Mouse (Mus musculus) stomach, embryonic 14.5 days (tissue): ENCODE measurements at regions not wholly inside any gene's neighbourhood (a gene's known extent, or its start where the extent isn't known, plus 50 kb on each side); places are given as distances from the start of the nearest gene placed in this dataset.
"Not testable (repeated sequence)": the region's sequence is repeated elsewhere in the genome, so short reads cannot be mapped to it uniquely, and the experiment has no call there.

Source experiments
- ATAC-seq: fragments of 200-750 bp; cut with Nextera tagmentation; 2 replicates; pipeline ENCODE4 v1.8.0; 2017; ENCODE audit warnings: low read depth, moderate TSS enrichment; ENCODE audit not compliant: insufficient number of reproducible peaks, insufficient read depth, low FRiP score
- H3K27ac ChIP-seq: fragments of 300-500 bp; sonication (generic); 2 replicates; pipeline ENCODE4 v1.5.1; 2014; ENCODE audit warnings: mild to moderate bottlenecking, low read length, moderate library complexity, mixed read lengths
- H3K27me3 ChIP-seq: fragments of 300-500 bp; sonication (generic); 2 replicates; pipeline ENCODE4 v1.6.1; 2014; ENCODE audit warnings: low read length, control low read depth, mixed read lengths; ENCODE audit not compliant: control insufficient read depth, insufficient read depth
- H3K36me3 ChIP-seq: fragments of 300-500 bp; sonication (generic); 2 replicates; pipeline ENCODE4 v1.6.1; 2014; ENCODE audit warnings: mild to moderate bottlenecking, control low read depth, low read length, moderate library complexity, mixed read lengths; ENCODE audit not compliant: control insufficient read depth, insufficient read depth
- H3K4me1 ChIP-seq: fragments of 300-500 bp; sonication (generic); 2 replicates; pipeline ENCODE4 v1.6.1; 2014; ENCODE audit warnings: low read length, control low read depth, mixed read lengths; ENCODE audit not compliant: control insufficient read depth, insufficient read depth
- H3K4me2 ChIP-seq: fragments of 300-500 bp; sonication (generic); replicated peaks from 2 replicates; pipeline ENCODE4 v1.6.1; 2014; ENCODE audit warnings: low read depth, low read length, control low read depth
- H3K4me3 ChIP-seq: fragments of 300-500 bp; sonication (generic); 2 replicates; pipeline ENCODE4 v1.5.1; 2014; ENCODE audit warnings: low read depth, low read length, control low read depth
- H3K9ac ChIP-seq: fragments of 300-500 bp; sonication (generic); replicated peaks from 2 replicates; pipeline ENCODE4 v1.6.1; 2014; ENCODE audit warnings: low read depth, mild to moderate bottlenecking, control low read depth, low read length, moderate library complexity, mixed read lengths
- H3K9me3 ChIP-seq: fragments of 300-500 bp; sonication (generic); 2 replicates; pipeline ENCODE4 v1.6.1; 2016; ENCODE audit warnings: low read depth, low read length, control low read depth; ENCODE audit not compliant: control insufficient read depth
- WGBS: fragments of 180-500 bp; shearing (Covaris S2); extraction: QIAGEN DNeasy Blood & Tissue Kit; methylation state at CpG from one replicate; pipeline ENCODE4 v1.1.7; 2014; 5-methylcytosine and 5-hydroxymethylcytosine counted together

DNA sequence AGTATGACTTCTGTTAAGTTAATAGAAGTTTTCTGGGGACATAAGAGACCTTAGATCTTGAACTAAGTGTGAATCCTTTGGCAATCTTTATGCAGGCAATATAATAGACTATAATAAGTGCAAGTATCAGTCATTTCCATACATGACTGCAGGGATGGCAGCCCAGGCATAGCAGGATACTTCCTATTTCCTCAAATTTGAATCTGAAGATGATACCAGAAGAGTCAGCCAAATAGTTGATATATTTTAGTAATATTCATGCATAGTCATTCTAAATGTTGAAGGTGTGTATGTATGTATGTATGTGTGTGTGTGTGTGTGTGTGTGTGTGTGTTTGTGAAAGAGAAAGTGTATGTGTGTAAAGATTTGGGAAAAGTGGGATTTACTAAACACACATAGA is 64.3 kb downstream of the Prl2c2 start:
- not testable (repeated sequence) for H3K4me1 ChIP-seq, H3K9me3 ChIP-seq, H3K4me3 ChIP-seq, H3K36me3 ChIP-seq, ATAC-seq, H3K9ac ChIP-seq, H3K4me2 ChIP-seq, H3K27ac ChIP-seq, H3K27me3 ChIP-seq

DNA sequence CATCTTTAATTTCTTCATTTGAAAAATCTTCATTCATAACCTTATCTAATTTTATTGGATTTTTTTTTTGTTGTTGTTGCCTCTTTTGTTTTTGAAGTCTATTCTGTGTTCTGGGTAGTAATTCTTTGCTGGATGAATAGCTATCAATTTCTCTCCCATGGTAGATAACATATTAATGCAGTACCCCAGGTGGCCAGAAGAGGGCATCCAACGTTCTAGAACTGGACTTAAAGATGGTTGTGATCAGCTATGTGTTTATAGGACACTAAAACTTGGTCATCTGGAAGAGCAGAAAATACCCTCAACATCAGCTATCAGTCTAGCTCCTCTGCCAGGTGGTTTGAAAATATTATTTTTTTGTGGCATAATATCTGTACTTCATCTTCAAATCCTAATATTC is 70.1 kb downstream of the Prl2c2 start:
- H3K4me3 ChIP-seq: not testable (repeated sequence)

DNA sequence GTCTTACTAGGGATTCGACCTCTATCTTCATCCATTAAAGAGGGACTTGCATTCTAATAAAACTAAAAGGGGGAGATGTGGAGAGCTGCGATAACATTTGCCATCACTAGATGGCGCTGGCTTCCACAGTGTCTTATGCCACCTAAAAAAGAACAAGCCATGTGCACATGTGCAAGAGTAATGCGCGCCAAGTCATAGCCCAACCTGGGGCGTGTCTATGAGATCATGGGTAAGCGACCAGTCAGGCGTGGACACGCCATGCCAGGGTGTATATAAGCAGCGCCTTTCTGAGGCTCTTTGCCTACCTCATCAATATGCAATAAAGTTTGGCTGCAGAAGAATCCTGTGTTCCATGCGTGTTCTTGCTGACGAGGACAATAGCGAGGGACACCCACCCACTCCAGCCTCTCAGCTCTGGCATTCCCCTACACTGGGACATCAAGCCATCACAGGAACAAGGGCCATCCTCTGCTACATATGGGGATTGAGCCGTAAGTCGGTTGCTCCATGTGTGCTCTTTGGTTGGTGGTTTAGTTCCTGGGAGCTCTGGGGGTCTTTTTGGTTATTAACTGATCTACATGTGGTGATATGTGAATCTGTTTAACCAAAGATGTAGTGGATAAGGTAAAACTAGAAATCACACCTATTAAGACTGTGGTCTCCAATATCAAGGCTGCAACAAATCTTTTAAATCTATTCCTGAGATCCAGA is 73.1 kb downstream of the Prl2c2 start:
- H3K9me3 ChIP-seq: peaks cover 49% of the 10 kb centered on the region
- not testable (repeated sequence) for H3K9ac ChIP-seq, ATAC-seq, H3K27me3 ChIP-seq, H3K36me3 ChIP-seq, H3K27ac ChIP-seq, H3K4me3 ChIP-seq, H3K4me2 ChIP-seq, H3K4me1 ChIP-seq
- 84% methylated on average over 15 of the region's 15 CpGs for WGBS

More for the DNA sequence above, 70.1 kb downstream of the Prl2c2 start:
- 3% methylated on average over 1 of the region's 1 CpGs for WGBS
- not testable (repeated sequence) for H3K36me3 ChIP-seq, H3K9ac ChIP-seq, H3K27ac ChIP-seq, ATAC-seq, H3K4me1 ChIP-seq, H3K4me2 ChIP-seq, H3K27me3 ChIP-seq
- peaks cover 23% of the 10 kb centered on the region for H3K9me3 ChIP-seq

DNA sequence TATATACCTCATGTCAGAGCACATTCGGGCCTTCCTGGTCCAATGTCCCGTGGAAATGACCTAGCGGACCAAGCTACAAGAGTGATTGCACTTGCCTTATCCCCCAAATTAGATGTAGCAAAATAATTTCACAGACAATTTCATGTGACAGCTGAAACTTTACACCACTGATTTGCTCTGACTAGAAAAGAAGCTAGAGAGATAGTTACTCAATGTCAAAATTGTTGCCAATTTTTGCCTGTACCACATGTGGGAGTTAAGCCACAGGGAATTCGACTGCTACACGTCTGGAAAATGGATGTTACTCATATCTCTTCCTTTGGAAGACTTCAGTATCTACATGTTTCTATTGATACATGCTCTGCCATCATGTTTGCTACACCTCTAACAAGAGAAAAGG is 74.6 kb downstream of the Prl2c2 start:
- H3K4me2 ChIP-seq: no peak overlapping the region
- H3K4me1 ChIP-seq: no peaks in the 10 kb centered on the region
- H3K9ac ChIP-seq: no peak overlapping the region
- no peak for ATAC-seq
- H3K27ac ChIP-seq: no peak overlapping the region
- H3K27me3 ChIP-seq: no peaks in the 10 kb centered on the region
- H3K36me3 ChIP-seq: no peaks in the 10 kb centered on the region
- H3K4me3 ChIP-seq: no peak overlapping the region
- H3K9me3 ChIP-seq: peaks cover 64% of the 10 kb centered on the region
- WGBS: 79% methylated on average over 5 of the region's 5 CpGs

DNA sequence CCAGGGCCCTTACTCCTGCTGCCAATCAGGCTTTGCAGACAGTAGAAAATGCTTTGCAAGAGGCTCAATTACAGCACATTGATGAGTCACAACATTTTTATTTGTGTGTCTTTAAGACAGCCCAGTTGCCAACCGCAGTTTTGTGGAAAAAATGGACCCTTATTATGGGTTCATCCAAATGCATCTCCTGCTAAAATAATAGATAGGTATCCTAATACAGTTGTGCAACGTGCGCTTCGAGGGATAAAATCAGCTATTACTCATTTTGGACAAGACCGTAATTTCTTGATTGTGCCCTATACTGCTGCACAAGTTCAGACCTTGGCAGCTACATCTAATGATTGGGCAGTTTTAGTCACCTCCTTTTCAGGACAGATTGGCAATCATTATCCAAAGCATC is 75.4 kb downstream of the Prl2c2 start:
- Histone ChIP-seq H3K4me3 (no peak overlapping the region), H3K4me2 (no peak overlapping the region), H3K27me3 (no peaks in the 10 kb centered on the region), H3K36me3 (no peaks in the 10 kb centered on the region), H3K9ac (no peak overlapping the region), H3K9me3 (peaks cover 66% of the 10 kb centered on the region), H3K27ac (no peak overlapping the region), H3K4me1 (no peaks in the 10 kb centered on the region)
- ATAC-seq: no peak
- 90% methylated on average over 5 of the region's 5 CpGs for WGBS

DNA sequence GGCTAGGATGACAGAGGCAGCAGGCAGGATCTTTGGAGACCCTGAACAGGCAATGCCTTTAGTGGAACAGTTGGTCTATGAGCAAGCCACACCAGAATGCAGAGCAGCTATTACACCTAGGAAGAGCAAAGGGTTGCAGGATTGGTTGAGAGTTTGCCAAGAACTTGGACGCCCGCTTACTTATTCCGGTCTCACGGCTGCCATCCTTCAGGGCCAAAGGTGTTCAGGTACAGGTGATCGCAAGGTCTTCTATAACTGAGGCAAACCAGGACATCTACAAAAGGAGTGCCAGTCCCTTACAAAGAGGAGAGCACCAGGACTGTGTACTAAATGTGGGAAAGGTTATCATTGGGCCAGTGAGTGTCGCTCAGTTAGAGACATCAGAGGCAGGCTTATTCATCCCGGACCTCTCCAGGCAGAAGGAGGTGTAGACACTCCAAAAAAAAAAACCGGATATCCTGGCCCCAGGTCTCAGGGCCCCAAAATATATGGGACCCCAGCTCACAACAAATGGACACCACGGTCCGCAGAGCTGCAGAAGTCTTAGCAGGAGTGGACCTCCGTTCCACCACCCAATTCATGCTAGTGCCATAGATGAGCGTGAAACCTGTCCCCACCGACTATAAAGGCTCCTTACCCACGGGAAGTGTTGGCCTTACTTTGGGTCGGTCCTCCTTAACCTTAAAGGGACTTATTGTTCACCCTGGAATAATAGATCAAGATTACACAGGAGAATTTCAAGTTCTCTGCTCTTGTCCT is 77.4 kb downstream of the Prl2c2 start:
- H3K4me3 ChIP-seq: no peak overlapping the region
- peaks cover 66% of the 10 kb centered on the region for H3K9me3 ChIP-seq
- no peak overlapping the region for H3K9ac ChIP-seq
- no peaks in the 10 kb centered on the region for H3K27me3 ChIP-seq
- ATAC-seq: no peak
- no peaks in the 10 kb centered on the region for H3K4me1 ChIP-seq
- WGBS: 87% methylated on average over 15 of the region's 15 CpGs
- no peaks in the 10 kb centered on the region for H3K36me3 ChIP-seq
- no peak overlapping the region for H3K27ac ChIP-seq
- no peak overlapping the region for H3K4me2 ChIP-seq

DNA sequence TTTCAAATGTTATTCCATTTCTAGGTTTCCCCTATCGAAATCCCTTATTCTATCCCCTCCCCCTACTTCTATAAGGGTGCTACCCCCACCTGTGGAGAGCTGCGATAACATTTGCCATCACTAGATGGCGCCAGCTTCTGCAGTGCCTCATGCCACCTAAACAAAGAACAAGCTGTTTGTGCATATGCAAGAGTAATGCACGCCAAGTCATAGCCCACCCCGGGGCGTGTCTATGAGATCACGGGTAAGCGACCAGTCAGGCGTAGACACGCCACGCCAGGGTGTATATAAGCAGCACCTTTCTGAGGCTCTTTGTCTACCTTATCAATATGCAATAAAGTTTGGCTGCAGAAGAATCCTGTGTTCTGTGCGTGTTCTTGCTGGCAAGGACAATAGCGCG is 79.6 kb downstream of the Prl2c2 start:
- ATAC-seq: peak; percentile 24; the same call in 1 of the 2 replicates
- Histone ChIP-seq H3K36me3 (no peaks in the 10 kb centered on the region), H3K4me2 (no peak overlapping the region), H3K4me1 (no peaks in the 10 kb centered on the region), H3K9me3 (peaks cover 58% of the 10 kb centered on the region), H3K27ac (no peak overlapping the region), H3K4me3 (no peak overlapping the region), H3K27me3 (no peaks in the 10 kb centered on the region), H3K9ac (no peak overlapping the region)
- WGBS: 89% methylated on average over 14 of the region's 14 CpGs

DNA sequence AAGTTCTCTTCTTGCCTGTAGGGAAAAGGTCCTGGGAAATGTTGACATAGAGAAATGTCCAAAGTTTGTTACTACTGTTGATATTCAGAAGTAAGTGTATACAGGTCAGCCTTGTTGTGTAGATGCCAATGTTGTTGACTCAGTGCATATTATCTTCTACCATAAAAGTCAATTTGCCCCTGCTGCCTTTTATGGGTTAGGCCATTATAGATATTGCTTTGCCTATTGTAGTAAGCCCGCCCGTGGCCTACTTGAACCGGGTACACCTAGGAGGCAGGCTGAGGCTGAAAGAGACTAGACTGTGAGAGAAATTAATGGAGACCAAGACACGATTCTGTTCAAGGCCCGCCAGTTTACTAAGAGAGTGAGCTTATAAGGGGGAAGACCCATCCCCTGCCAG is 92.3 kb downstream of the Prl2c2 start:
- no peaks in the 10 kb centered on the region for H3K36me3 ChIP-seq
- ATAC-seq: no peak
- no peak overlapping the region for H3K9ac ChIP-seq
- no peak overlapping the region for H3K4me2 ChIP-seq
- H3K27me3 ChIP-seq: no peaks in the 10 kb centered on the region
- H3K27ac ChIP-seq: no peak overlapping the region
- no peaks in the 10 kb centered on the region for H3K4me1 ChIP-seq
- H3K9me3 ChIP-seq: peaks cover 16% of the 10 kb centered on the region
- 86% methylated on average over 5 of the region's 5 CpGs for WGBS
- H3K4me3 ChIP-seq: no peak overlapping the region
